8 mouse cellular contexts compared by ENCODE assay signal in the genomic region with DNA sequence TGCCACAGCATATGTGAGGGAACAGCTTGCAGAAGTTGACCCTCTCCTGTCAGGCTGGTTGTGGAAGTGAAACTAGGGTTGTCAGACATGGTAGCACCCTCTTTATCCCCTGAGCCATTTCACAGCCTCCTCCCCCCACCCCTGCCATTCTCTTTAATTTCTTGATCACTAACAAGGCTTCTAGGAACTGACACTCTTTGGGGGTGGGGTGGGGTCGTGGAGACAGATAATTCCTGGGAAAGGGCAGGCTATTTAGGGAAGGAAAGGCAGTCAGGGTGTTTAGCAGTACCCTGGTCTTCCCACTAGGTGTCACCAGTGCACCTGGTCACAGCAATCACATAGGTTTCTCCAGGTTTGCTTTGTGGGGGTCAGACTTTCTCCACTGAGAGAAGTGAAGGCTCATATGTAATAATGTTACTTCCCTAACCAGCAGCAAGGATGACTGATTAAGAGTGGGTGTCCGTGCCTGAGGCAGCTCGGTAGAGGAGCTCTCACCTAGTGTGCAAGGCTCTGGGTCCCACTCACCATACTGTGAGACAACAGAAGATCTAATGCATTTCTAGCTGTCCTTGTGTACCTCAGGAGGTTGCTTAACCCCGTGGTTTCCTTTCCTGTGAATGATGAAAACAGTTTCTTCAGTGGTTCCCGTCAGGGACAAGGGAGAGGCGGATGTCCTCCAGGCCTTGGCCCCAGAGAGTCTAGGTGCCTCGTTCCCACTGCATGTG. TPM values are rescaled to one million over a fixed set of nuclear protein-coding genes. Genes with fewer than 3 reads are reported as not detected.
DNase-seq lines count a peak whose midpoint lies in the region; ATAC-seq and TF ChIP-seq lines count a peak whose summit lies in the region.

No protein-coding gene starts in this region.

- H3K9me3 ChIP-seq in G1E (replicated peaks) = no peaks in the 10 kb centered on the region; the same call in 1 of the 2 replicates
- no peaks in the 10 kb centered on the region for H3K9me3 ChIP-seq in liver, embryonic 16.5 days (replicated peaks; ENCODE audit: control insufficient read depth, low read length)

- DNase-seq in A20 (ENCODE audit: low read depth, low spot score) = peak; percentile 86
- peak; percentile 47 for DNase-seq in G1E (ENCODE audit: low spot score)
- peak; percentile 41 to 61 for DNase-seq in cerebellum, adult 2 months
- DNase-seq in frontal cortex, postnatal 36 days (ENCODE audit: low spot score in 2 of 2) = peak; percentile 67 to 70
- peak; percentile 62 for DNase-seq in kidney, postnatal 14 days
- peak; percentile 51 for DNase-seq in ovary, postnatal 36 days (ENCODE audit: low spot score)
- DNase-seq in thymus, postnatal 4 days = peak; percentile 70

- peak overlapping the region; percentile 17; the same call in 1 of the 2 replicates for H3K4me3 ChIP-seq in G1E (ENCODE audit: low read depth, low read length)
- no peak overlapping the region for H3K4me3 ChIP-seq in cerebellum, adult 2 months (replicated peaks; ENCODE audit: insufficient read depth, low read depth, low read length)
- H3K4me3 ChIP-seq in liver, embryonic 16.5 days (ENCODE audit: low read depth, low read length) = no peak overlapping the region

- H3K27ac ChIP-seq in cerebellum, adult 2 months (ENCODE audit: insufficient read depth, low read length) = no peak overlapping the region
- H3K27ac ChIP-seq in liver, embryonic 16.5 days (ENCODE audit: low read length) = peak overlapping the region; percentile 73

- 42% methylated on average over 7 of the region's 7 CpGs for WGBS in cerebellum, adult 2 months
- WGBS in liver, embryonic 16.5 days (ENCODE audit: insufficient replicate concordance) = 9% methylated on average over 7 of the region's 7 CpGs

- no peak for TF ChIP-seq POLR2A in cerebellum, adult 2 months (IDR thresholded peaks at IDR 0.05; ENCODE audit: borderline replicate concordance, insufficient read depth, low read length)

- peaks cover 46% of the 10 kb centered on the region for H3K4me1 ChIP-seq in G1E (ENCODE audit: insufficient read depth, low read depth, low read length)
- H3K4me1 ChIP-seq in cerebellum, adult 2 months (ENCODE audit: control insufficient read depth, insufficient read depth, low read length) = no peaks in the 10 kb centered on the region
- peaks cover 16% of the 10 kb centered on the region for H3K4me1 ChIP-seq in liver, embryonic 16.5 days (ENCODE audit: control insufficient read depth, low read depth, low read length)

- no peaks in the 10 kb centered on the region for H3K36me3 ChIP-seq in G1E (replicated peaks)
- no peaks in the 10 kb centered on the region for H3K36me3 ChIP-seq in liver, embryonic 16.5 days (ENCODE audit: control insufficient read depth, insufficient read depth)

- H3K9ac ChIP-seq in liver, embryonic 16.5 days (ENCODE audit: low read depth, low read length) = no peak overlapping the region

- no peak for ATAC-seq in G1E (ENCODE audit: extremely low read depth, insufficient number of reproducible peaks, low FRiP score, poor library complexity, severe bottlenecking)
- peak; percentile 14; the same call in 1 of the 2 replicates for ATAC-seq in liver, embryonic 16.5 days (ENCODE audit: low read depth)

- peak; percentile 78 for TF ChIP-seq CTCF in G1E (IDR thresholded peaks at IDR 0.05; ENCODE audit: low read depth, low read length)
- peak; percentile 94 for TF ChIP-seq CTCF in cerebellum, adult 2 months (IDR thresholded peaks at IDR 0.05; ENCODE audit: borderline replicate concordance, insufficient read depth, low read depth, low read length)

- peak overlapping the region; percentile 30 for H3K4me2 ChIP-seq in liver, embryonic 16.5 days (ENCODE audit: low read depth, low read length)

- peaks cover 65% of the 10 kb centered on the region for H3K27me3 ChIP-seq in G1E (ENCODE audit: insufficient read depth, low read length)
- H3K27me3 ChIP-seq in cerebellum, adult 2 months (ENCODE audit: control insufficient read depth, insufficient read depth, low read length) = no peaks in the 10 kb centered on the region
- H3K27me3 ChIP-seq in liver, embryonic 16.5 days (ENCODE audit: control insufficient read depth, insufficient read depth, low read depth, low read length) = no peaks in the 10 kb centered on the region

RNA-seq across cellular contexts. Expression of a gene that starts 12.9 kb away (rescaled TPM):
- total RNA-seq in G1E (2014; fragmentation: Nextera tagmentation) (16.1 and 19.0 TPM in 2 replicates), G1E (2017) (64.1 and 67.1 TPM in 2 replicates)
- polyA plus RNA-seq in G1E (2012) = 3.2 and 4.5 TPM in 2 replicates
- polyA plus RNA-seq in cerebellum, adult 2 months (2012; rRNA removed) = 0.77 and 0.84 TPM in 2 replicates
- 47.8 and 49.9 TPM in 2 replicates for polyA plus RNA-seq in liver, embryonic 16.5 days (2015; fragmentation: Nextera tagmentation; extraction: Ambion mirVana)

RNA-seq across cellular contexts. Expression of a gene that starts 48.0 kb away (rescaled TPM):
- total RNA-seq in G1E (2014; fragmentation: Nextera tagmentation) (41.4 and 46.8 TPM in 2 replicates), G1E (2017) (41.9 and 42.1 TPM in 2 replicates)
- 15.4 and 17.3 TPM in 2 replicates for polyA plus RNA-seq in G1E (2012)
- 0.20 and 0.24 TPM in 2 replicates for polyA plus RNA-seq in cerebellum, adult 2 months (2012; rRNA removed)
- 1.3 and 1.9 TPM in 2 replicates for polyA plus RNA-seq in liver, embryonic 16.5 days (2015; fragmentation: Nextera tagmentation; extraction: Ambion mirVana)

RNA-seq across cellular contexts. Expression of a gene that starts 51.3 kb away (rescaled TPM):
- total RNA-seq in G1E (2014; fragmentation: Nextera tagmentation) = not detected in 2 replicates
- not detected in 2 replicates for total RNA-seq in G1E (2017)
- polyA plus RNA-seq in G1E (2012) = not detected in 2 replicates
- 1,013 and 1,016 TPM in 2 replicates for polyA plus RNA-seq in cerebellum, adult 2 months (2012; rRNA removed)
- polyA plus RNA-seq in liver, embryonic 16.5 days (2015; fragmentation: Nextera tagmentation; extraction: Ambion mirVana) = not detected in 2 replicates

Comparison
In these comparisons a context has a peak if more than half of its experiments do, and no peak if none do; other contexts are left out.
1. RNA of a gene that starts 51.3 kb away (polyA plus RNA-seq): 1,013 to 1,016 TPM in cerebellum, adult 2 months; not detected in liver, embryonic 16.5 days and not detected in G1E; every median in the first group is over 100 times any median in the second.
2. Peak in every context shown above with its lines, with median percentiles within 50 percentile points of each other: DNase-seq.